Mouse (Mus musculus): Measurements from ENCODE around the gene Sema5b. TPM values are rescaled to one million over a fixed set of nuclear protein-coding genes. Genes with fewer than 3 reads are reported as not detected.
A peak's percentile ranks its signal among the peaks of the same experiment; 100 is the strongest.

Gene Sema5b
- total and polyA plus RNA-seq, 2 experiments from 2014 or later, result 0.67 to 4.8 TPM

DNA sequence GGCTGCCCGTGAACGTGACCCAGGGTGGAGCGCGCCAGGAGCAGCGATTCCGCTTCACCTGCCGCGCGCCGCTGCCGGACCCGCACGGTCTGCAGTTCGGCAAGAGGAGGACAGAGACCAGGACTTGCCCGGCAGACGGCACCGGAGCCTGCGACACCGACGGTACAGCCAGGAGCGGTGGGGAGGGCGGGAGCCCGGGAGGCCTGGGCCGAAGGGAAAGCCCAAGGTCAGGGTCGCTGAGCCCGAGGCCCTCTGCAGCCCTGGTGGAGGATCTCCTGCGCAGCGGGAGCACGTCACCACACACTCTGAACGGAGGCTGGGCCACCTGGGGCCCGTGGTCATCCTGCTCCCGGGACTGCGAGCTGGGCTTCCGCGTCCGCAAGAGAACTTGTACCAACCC is 119.3 kb downstream of the Sema5b start:
- Histone ChIP-seq H3K9ac (replicated peaks; ENCODE audit: low read depth, low read length) (no peak overlapping the region), H3K27me3 (ENCODE audit: control insufficient read depth, insufficient read depth, low read length) (peaks cover 47% of the 10 kb centered on the region), H3K4me2 (ENCODE audit: low read depth, low read length) (peak overlapping the region; percentile 76), H3K4me1 (ENCODE audit: control insufficient read depth, insufficient read depth) (no peaks in the 10 kb centered on the region), H3K9me3 (replicated peaks; ENCODE audit: control insufficient read depth, low read length) (no peaks in the 10 kb centered on the region), H3K27ac (ENCODE audit: low read depth) (no peak overlapping the region), H3K4me3 (ENCODE audit: low read depth, low read length) (peak overlapping the region; percentile 45), H3K36me3 (replicated peaks; ENCODE audit: control insufficient read depth, insufficient read depth, low read length) (no peaks in the 10 kb centered on the region)
- TF ChIP-seq CTCF (IDR thresholded peaks at IDR 0.05; ENCODE audit: low read depth), result no peak
- no peak for TF ChIP-seq EP300 (IDR thresholded peaks at IDR 0.05; ENCODE audit: low read depth)
- ATAC-seq (ENCODE audit: insufficient read depth, low read depth) (0 out of 2 replicates have a peak, but pooled peaks have one; percentile 39), DNase-seq (ENCODE audit: low spot score) (no peak)
- 8% methylated on average over 35 of the region's 36 CpGs for WGBS

DNA sequence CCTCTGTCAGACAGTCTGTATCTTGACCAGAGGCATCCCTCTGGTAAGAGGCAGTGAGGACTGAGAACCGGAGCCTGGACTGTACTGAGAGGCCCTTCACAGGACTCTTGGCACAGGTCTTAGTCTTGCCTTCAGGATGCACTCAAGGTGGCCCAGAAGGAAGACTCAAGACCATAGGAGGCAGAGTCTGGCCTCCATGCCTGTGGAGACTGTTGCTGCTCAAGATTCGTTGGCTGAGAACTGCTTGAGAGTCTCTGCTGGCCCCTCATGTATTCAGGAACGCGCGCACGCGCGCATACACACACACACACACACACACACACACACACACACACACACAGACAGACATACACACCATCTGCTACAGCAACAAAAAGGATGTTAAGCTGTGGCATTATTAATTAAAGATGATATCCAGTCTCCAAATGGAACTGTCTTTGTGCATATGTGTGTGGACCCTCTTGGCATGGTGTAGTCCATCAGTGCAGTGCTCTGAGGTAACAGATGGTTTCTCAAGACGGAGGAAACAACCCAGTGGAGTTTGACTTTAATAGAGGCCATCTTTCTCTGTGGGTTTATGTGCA is 123.0 kb downstream of the Sema5b start:
- Histone ChIP-seq H3K27me3 (ENCODE audit: control insufficient read depth, insufficient read depth, low read length) (peaks cover 25% of the 10 kb centered on the region), H3K4me3 (ENCODE audit: low read depth, low read length) (no peak overlapping the region), H3K9me3 (replicated peaks; ENCODE audit: control insufficient read depth, low read length) (no peaks in the 10 kb centered on the region), H3K9ac (replicated peaks; ENCODE audit: low read depth, low read length) (no peak overlapping the region), H3K27ac (ENCODE audit: low read depth) (no peak overlapping the region), H3K4me1 (ENCODE audit: control insufficient read depth, insufficient read depth) (no peaks in the 10 kb centered on the region), H3K4me2 (ENCODE audit: low read depth, low read length) (no peak overlapping the region), H3K36me3 (replicated peaks; ENCODE audit: control insufficient read depth, insufficient read depth, low read length) (no peaks in the 10 kb centered on the region)
- ATAC-seq (ENCODE audit: insufficient read depth, low read depth), result no peak
- 87% methylated on average over 9 of the region's 9 CpGs for WGBS
- no peak for TF ChIP-seq CTCF (IDR thresholded peaks at IDR 0.05; ENCODE audit: low read depth)
- no peak for TF ChIP-seq EP300 (IDR thresholded peaks at IDR 0.05; ENCODE audit: low read depth)
- no peak for DNase-seq (ENCODE audit: low spot score)

DNA sequence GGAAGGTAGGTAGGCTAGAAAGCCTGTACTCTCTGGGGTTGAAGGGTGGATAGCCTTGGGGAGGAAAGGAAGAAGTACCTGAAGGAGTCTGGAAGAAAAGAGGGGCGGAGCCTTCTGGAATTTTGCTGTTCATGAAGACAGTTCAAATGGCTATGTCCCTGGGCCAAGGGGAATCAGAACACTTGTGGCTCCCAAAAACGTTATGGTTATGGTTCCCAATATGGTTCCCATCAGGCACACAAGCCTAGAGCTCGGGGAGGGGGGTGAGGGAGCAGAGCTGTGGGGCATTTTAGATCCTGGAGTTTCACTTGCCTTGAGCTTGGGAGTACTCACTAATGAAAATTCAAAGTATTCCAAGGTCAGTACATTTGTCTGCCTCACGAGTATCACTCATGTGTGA is 123.9 kb downstream of the Sema5b start:
- no peak overlapping the region for H3K4me2 ChIP-seq (ENCODE audit: low read depth, low read length)
- ATAC-seq (ENCODE audit: insufficient read depth, low read depth) (no peak), DNase-seq (ENCODE audit: low spot score) (no peak)
- no peak overlapping the region for H3K9ac ChIP-seq (replicated peaks; ENCODE audit: low read depth, low read length)
- no peak overlapping the region for H3K27ac ChIP-seq (ENCODE audit: low read depth)
- H3K27me3 ChIP-seq (ENCODE audit: control insufficient read depth, insufficient read depth, low read length), result peaks cover 16% of the 10 kb centered on the region
- H3K4me3 ChIP-seq (ENCODE audit: low read depth, low read length), result no peak overlapping the region
- no peak for TF ChIP-seq CTCF (IDR thresholded peaks at IDR 0.05; ENCODE audit: low read depth)
- TF ChIP-seq EP300 (IDR thresholded peaks at IDR 0.05; ENCODE audit: low read depth), result no peak
- 62% methylated on average over 4 of the region's 4 CpGs for WGBS
- H3K9me3 ChIP-seq (replicated peaks; ENCODE audit: control insufficient read depth, low read length), result no peaks in the 10 kb centered on the region
- no peaks in the 10 kb centered on the region for H3K36me3 ChIP-seq (replicated peaks; ENCODE audit: control insufficient read depth, insufficient read depth, low read length)
- no peaks in the 10 kb centered on the region for H3K4me1 ChIP-seq (ENCODE audit: control insufficient read depth, insufficient read depth)

DNA sequence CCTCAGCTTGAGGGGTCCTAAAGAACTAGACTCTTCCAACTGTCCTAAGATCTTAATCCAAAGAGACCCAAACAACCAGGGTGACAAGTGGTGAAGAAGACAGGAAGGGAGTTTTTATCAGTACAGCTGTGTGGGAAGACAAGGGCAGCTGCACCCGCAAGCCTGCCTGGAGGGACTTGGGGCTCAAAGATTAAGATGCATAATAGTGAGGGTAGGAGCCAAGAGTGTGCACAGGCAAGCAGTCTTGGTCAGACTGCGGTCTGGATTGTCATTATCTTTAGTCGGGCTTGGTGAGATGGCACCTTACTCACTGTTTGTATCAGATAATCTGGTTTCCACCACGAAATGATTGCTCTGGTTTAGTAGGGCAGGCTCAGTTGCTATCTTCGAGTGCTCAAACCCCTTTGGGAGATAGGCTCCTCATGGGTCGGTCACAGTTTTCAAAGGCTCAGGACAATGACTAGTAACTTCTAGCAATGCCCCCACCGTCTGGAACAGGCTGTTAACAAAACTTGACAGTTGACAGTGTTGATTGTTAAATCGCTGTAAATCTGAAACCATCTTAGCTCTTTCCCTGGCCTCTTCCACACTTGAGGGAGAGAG is 136.7 kb downstream of the Sema5b start:
- no peaks in the 10 kb centered on the region for H3K9me3 ChIP-seq (replicated peaks; ENCODE audit: control insufficient read depth, low read length)
- TF ChIP-seq EP300 (IDR thresholded peaks at IDR 0.05; ENCODE audit: low read depth), result no peak
- no peak overlapping the region for H3K9ac ChIP-seq (replicated peaks; ENCODE audit: low read depth, low read length)
- H3K4me1 ChIP-seq (ENCODE audit: control insufficient read depth, insufficient read depth), result peaks cover 15% of the 10 kb centered on the region
- H3K4me2 ChIP-seq (ENCODE audit: low read depth, low read length), result no peak overlapping the region
- WGBS, result 35% methylated on average over 8 of the region's 8 CpGs
- H3K27me3 ChIP-seq (ENCODE audit: control insufficient read depth, insufficient read depth, low read length), result no peaks in the 10 kb centered on the region
- H3K36me3 ChIP-seq (replicated peaks; ENCODE audit: control insufficient read depth, insufficient read depth, low read length), result no peaks in the 10 kb centered on the region
- H3K27ac ChIP-seq (ENCODE audit: low read depth), result no peak overlapping the region
- H3K4me3 ChIP-seq (ENCODE audit: low read depth, low read length), result no peak overlapping the region
- no peak for DNase-seq (ENCODE audit: low spot score)
- no peak for ATAC-seq (ENCODE audit: insufficient read depth, low read depth)

DNA sequence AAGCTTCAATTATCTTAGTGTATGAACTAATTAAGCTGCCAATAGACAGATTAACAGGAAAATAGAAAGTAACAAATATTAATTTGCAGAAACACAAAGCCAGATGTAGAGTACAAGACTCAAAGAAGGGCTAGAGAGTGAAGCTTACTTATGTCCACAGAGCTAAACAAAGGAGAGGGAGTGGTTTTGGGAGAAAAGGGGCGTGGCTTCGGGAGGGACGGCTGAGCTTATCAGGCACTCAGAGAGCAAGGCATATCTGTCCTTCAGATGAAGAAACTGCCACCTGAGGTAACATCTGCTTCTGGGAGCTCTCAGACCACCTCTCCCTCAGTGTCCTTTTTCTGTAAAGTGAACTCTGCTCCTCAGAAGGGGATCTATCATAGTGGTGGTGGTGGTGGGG is 137.5 kb downstream of the Sema5b start:
- Histone ChIP-seq H3K4me2 (ENCODE audit: low read depth, low read length) (no peak overlapping the region), H3K27me3 (ENCODE audit: control insufficient read depth, insufficient read depth, low read length) (no peaks in the 10 kb centered on the region), H3K36me3 (replicated peaks; ENCODE audit: control insufficient read depth, insufficient read depth, low read length) (no peaks in the 10 kb centered on the region), H3K9me3 (replicated peaks; ENCODE audit: control insufficient read depth, low read length) (no peaks in the 10 kb centered on the region), H3K9ac (replicated peaks; ENCODE audit: low read depth, low read length) (no peak overlapping the region), H3K27ac (ENCODE audit: low read depth) (no peak overlapping the region), H3K4me3 (ENCODE audit: low read depth, low read length) (no peak overlapping the region), H3K4me1 (ENCODE audit: control insufficient read depth, insufficient read depth) (peaks cover 15% of the 10 kb centered on the region)
- TF ChIP-seq CTCF (IDR thresholded peaks at IDR 0.05; ENCODE audit: low read depth), result no peak
- no peak for TF ChIP-seq EP300 (IDR thresholded peaks at IDR 0.05; ENCODE audit: low read depth)
- WGBS, result 46% methylated on average over 3 of the region's 3 CpGs
- ATAC-seq (ENCODE audit: insufficient read depth, low read depth) (no peak), DNase-seq (ENCODE audit: low spot score) (no peak)
